Mouse (Mus musculus) gastrocnemius, adult 8-10 months (tissue): ENCODE measurements around the gene Ano3. TPM values are rescaled to one million over a fixed set of nuclear protein-coding genes. Genes with fewer than 3 reads are reported as not detected.
"Not testable (repeated sequence)": the region's sequence is repeated elsewhere in the genome, so short reads cannot be mapped to it uniquely, and the experiment has no call there.

Experiments
- DNase-seq, 2 experiments: peaks; one replicate each; pipeline ENCODE4 v3.0.0; 2022; ENCODE audit warnings: low spot score in 2 of 2
- total RNA-seq, 4 experiments: library from RNA; stranded (reverse); gene quantifications; 2 replicates each; pipeline ENCODE4 v1.2.4; 2022

Ano3 gene
- total RNA-seq: under 1 TPM in 2 of 4 experiments, not detected in 2; 0.08 to 0.10 TPM

DNA sequence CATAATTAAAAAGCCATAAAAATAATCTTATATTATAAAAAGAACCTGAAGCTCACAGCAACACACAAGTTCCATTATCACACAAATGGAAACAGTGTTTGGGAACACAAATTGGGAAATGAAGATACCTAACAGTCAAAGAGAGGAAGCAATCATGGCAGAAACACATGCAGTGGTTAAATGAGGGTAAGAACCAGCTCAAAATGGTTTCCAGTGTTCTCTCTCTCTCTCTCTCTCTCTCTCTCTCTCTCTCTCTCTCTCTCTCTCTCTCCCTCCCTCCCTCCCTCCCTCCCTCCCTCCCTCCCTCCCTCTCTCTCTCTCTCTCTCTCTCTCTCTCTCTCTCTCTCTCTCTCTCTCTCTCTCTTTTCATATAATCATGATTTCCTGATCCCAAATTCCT lies at the start of gene Ano3:
Gene Ano3 (minus strand): TSS at position 101 of the 400 bp plus-strand sequence.
- DNase-seq: not testable (repeated sequence)

DNA sequence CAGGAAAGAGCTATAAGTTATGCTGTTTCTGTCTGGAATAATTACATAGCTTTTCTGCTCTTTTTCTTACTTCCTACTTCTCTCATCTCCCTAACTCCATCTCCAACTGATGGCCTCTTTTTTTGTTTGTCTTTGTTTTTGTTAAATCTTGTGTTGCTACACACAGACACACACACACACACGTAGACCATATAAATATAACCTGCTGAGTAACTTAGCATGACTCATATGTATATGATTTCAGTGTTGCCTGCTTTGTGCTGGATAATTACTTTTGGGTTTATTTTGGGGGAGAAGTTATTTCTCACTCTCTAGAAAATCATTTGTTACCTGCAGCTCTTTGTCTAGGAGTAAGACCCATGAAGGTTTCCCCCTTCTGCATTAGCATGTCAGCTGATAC lies 39.3 kb upstream of the Ano3 start:
- no peak for DNase-seq

DNA sequence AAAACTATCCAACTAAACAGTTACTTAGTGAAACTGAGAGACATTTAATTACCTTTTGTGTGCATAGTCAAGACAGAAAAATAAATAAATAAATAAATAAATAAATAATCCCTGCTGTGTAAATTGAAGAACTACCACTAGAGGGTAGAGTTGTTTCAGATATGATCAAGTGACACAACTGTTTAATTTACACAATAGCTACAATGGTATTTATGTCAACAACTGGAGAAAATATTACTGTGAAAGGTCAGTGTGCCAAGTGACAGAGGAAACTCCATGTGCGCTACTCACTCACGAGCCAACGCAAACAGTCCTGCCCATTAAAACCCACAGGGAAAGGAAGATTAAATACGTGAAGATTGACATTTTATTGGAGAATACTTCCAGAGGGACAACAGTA lies 38.8 kb upstream of the Ano3 start:
- no peak for DNase-seq

DNA sequence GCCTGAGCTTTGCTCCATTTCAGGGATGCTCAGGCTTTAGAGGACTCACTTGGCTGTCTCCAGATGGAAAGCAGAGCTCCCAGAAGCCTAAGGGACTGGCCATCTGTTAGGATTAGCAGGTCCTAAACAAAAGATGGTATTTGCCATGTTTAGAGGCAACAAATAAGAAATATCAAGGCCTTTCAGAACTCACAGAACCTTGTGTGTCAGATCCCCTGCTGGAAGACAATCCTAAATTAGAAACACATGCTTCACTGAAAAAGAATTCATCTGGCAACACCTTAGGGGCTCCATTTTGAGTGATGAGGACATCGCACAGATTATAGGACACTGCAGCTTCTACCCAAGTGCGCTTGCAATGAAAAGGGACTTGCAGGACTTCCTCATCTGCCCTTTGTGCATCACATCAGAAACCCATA lies 35.1 kb upstream of the Ano3 start:
- no peak for DNase-seq

DNA sequence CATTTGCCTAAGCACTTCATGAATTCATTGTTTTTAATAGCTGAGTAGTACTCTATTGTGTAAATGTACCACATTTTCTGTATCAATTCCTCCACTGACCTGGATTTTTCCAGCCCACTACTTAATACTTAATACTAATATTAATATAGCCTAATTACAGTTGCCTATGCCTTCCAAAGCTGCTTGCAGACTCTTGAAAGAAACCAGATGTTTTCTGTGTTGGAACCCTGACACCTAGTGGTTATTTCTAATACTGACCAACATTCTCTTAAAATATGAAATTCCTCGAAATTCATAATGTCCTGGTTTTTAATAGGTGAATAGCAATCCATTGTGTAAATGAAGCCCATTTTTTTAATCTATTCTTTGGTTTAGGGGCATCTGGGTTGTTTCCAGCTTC lies 31.0 kb upstream of the Ano3 start:
- DNase-seq: no peak

DNA sequence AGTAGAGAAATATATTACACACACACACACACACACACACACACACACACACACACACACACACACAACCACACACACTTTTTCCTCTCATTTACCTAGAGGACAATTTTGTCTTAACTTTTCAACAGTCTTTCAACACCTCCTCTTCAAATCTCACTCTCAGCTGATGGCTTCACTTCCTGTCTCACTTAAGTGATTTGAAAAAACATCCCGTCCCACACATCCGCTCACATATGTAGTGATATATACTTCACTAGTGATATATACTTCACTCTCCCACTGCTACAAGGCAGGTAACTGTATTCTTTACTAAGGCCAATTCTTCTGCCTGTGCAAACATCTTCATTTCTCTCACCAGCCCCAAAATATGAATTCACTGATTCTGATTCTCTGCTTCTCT lies 28.9 kb upstream of the Ano3 start:
- no peak for DNase-seq

DNA sequence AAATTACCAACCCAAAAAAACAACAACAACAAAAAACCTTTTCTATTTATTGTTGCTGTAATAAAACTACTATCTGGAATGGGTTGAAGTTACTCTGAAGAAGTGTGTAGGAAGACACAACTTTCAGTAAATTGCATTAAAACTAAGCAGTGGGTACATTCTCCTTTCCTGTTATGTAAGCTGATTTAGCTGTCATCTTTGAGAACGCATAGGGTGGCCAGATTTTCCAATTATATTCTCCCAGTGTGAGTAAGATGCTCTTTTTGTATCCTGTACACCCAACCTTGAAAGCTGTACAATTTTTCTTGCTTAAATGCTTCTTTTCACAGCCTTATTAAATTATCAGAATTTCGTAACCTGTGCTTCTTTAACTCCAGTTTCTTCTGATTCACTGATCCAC lies 26.1 kb upstream of the Ano3 start:
- DNase-seq: no peak

DNA sequence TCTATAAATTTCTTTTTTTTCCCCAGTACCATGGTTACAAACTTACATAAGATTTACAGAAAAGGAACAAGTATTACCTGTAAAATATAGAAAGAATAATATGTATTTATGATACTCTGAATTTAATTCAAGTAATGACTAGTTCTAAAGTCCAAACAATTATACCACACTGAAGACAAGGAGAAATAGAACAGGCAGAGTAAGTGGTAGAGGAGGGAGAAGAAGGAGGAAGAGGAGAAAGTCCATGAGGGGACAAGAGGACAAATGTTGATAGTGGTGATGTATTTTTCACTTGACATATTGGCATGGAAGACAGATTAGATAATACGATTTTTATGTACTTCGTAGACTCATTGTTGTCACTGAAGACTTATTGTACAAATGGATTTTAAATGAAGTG lies 19.4 kb upstream of the Ano3 start:
- DNase-seq: no peak

DNA sequence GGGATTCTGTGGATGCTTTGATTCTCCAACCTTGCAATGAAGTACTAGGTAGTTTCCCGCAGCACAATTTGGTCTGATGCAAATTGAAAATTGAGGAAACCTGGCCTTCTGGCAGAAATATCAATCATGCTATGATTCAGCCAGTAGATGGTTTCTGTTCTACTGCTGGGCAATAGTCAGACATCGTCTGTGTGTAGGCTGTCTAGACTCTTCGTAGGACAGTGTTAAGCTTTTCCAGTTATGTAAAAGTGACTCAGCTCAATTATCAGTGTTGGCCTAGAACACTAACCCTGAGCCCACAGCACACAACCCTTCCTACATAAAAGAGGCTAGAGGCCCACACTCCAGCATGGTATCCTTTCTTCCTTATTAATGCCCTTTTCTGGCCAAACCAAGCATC lies 14.7 kb upstream of the Ano3 start:
- no peak for DNase-seq

DNA sequence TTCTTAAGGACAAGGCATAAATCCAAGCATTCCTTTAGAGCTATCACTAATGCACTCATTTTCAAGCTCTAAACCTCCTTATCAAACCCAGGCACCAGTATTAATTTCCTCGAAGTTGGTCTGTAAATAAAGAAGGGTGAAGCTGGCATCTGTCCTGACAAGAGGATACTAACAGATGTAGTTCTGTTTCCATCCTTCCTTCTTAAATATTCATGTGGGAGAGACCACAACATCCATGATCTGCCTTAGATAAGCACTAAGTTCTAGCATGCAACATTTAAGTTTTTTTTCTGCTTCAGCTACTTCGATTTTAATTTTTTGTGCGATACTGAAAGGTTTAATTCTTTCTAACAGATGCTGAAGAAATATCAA lies 305 bp downstream of the Ano3 start:
- no peak for DNase-seq

DNA sequence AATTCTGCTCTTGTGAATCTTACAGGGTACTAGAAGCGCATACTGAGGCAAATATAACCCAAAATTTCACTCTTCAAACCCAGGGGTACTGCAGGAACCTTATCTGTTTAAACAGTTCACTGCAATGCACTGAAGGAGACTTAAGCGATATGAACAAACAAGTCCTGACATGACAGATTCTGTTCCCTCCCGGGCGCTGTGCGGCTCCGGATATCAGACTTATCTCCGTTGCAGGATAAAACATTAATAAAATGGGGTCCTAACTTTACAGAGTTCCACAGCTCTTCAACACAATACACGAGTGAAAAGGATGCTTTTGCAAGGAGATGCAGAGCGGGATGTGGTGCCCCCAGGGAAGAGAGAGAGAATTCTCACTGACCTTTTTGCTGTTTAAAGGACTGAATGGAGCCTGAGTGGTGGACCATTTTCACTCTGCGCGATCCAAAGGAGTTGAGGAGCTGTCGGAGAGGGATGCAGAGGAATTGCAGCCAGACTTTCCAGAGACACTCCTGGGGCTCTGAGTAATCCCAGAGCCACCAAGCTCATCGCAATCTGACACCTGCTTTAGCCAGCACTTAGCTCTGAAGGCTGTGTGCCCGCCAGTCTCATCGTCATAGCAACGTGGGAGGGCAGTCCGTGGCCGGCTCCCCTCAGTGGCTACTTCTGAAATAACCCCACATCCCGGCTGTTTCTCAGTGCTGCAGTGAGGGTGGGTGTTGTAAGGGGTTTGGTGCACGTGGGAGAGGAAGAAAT lies 868 bp downstream of the Ano3 start:
- peak in 1 of 2 experiments; percentile 9 for DNase-seq

DNA sequence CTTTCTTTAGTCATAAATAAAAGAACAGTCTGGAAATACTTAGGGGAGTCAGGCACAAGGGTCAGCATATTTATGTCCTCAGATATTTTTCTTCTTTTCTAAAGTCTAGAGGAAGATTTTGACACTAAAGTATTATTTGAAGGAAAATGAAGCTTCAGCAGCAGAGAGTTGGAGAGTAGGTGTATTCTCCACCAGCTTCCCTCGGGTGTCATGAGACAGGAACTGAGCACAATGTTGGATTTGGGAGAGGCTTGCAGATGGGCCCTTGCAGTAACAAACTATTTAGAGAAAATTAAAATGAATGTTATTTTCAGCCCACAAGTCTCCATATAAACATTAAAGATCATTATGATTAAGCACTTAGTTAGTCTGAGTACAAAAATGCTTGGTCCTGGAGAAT lies 5.6 kb downstream of the Ano3 start:
- no peak for DNase-seq

DNA sequence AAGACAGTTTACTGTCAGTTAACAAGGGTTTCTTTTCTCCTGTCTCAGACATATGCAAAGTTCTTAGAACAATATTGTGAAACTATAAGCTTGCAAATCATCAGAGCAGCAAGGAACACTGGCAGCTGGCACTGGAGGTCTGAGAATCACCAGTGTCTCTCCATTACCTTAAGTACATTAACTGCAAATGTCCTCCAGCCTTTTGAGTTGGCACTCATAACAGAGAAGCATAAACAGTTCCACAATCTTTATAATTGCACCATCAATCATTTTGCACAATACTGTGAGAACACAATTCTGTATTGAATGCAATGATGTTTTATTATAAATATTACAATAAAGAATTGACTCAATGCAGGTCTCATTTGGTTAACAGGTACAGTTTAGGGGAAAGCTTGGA lies 15.0 kb downstream of the Ano3 start:
- DNase-seq: no peak

DNA sequence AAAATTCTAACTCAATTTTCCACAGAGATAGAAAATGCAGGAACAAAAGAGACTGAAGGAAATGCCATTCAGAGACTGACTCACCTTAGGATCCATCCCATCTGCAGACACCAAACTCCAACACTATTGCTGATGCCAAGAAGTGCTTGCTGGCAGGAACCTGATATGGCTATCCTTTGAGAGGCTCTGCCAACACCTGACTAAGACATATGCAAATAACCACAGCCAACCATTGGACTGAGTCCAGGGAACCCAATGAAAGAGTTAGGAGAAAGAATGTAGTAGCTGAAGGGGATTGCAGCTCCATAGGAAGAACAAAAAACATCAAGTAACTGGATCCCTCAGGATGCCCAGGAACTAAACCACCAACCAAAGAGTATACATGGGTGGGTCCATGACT lies 21.6 kb downstream of the Ano3 start:
- no peak for DNase-seq

DNA sequence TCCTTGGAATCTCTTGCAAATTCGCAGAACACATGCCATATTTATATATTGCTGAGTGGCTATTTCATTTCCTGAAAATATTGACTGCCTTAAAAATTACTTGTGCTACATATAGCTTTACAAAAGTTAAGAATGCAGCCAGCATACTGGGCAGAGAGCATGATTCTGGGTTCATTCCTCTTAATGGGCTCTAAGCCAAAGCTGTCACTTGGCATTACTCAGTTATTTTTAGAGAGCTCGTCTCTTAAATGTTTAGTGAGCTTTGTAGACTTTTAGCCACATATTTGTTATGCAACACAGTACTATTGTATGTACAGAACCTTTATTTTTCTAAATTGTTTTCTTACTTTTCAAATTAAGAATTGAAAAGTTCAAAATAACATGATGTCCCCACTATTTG lies 41.2 kb downstream of the Ano3 start:
- DNase-seq: no peak

DNA sequence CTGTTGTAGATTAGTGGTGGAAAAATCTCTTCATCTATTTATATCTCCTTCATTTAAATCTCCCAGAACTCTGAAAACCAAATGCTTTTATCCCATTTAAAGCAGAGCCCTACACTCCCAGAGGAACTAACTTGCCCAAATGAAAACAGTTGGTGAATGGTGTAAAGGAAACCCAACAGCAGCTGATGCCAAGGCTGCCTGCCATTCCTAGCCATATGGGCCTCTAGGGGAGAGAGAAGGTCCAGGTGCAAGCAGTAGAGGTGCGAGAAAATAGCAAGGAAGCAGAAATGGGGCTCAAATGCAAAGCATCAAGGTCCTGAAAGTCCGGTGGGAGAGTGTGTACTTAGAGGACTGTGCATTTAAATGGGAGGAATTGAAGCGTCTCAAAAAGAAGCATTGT lies 44.2 kb downstream of the Ano3 start:
- no peak for DNase-seq

DNA sequence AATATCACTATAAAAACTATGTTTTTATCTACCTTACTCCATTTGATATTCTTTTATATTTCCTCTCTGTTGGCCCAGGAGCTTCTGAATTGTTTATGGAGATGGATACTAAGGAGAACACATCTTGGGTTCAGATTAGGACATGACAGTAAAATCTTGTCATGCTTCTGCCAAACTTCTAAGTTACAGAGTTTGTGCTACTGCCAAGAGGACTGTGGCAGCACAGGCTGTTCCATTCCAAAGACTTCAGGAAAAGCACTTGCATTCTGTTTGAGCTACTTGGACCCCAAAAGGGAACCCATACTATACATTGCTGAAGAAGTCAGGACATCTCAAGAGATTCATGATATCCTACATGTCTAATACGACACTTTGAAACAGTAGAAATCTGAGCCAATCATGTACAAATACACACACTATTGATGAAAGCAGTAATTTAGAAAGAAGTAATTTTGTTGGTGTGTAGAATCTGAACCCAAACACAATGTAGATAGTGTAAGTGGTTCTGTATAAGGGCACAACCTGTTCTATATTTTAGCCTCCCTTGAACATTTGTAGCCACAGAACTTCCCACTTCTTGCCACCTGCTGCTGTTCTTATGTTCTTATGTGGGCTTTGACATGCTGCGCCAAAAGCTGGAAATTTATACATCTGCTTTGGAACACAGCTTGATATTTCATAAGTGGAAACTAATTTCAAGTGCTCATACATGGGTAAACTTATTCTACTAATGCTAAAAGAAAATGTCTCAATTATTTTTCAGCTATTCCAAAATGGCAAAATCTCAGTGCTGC lies 54.0 kb downstream of the Ano3 start:
- DNase-seq: no peak

DNA sequence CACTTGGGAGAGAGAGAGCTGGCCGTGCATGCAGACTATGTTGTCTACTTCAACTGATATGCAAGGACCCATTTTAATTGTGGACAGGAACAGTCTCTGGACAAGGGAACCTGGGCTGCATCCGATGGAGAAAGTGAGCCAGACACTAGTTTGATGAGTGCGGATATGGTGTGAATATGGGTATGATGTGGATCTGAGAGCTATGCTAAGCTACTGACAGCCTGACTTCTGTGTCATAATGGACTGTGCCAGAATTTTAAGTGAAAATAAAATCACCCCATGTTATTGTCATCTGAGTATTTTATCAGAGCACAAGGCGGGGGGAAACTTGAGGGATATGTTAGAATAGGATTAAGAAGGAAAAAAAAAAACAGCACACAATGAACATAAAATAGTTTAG lies 79.1 kb downstream of the Ano3 start:
- DNase-seq: no peak

DNA sequence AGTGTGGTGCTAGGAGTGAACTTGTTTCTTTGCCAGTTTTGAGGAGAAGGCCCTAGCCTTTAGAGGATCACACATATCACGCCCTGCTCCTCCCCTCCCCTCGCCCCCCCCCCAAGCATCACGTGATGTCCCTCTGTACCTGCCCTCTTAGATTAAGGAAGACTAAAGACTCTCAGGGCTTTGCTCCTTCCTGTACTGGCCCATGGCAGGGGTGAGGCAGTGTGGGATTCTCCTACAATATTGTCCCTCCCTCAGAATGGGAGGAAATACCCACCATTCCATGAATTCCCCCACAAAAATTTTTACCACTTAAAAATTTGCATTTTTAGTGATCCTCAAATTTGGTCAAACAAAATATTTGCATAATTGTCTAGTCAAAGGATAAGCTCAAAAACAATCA lies 85.1 kb downstream of the Ano3 start:
- no peak for DNase-seq

DNA sequence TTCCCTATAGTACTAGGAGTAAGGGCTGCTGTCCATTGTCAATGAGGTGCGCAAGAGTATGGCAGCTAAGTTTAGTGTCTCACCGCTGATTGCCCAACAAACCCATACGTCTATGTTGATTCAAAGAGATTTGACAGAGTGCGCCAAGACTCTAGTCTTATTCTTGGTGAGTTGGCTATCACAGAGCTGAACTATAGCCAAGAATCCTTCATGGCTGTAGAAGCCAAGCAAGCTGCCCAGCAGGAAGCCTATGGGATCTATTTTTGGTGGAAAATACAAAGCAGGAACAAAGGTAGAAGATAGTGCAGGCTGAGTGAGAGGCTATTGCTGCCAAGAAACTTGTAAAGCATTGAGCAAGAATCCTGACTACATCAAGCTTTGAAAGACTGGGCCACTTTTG lies 87.3 kb downstream of the Ano3 start:
- no peak for DNase-seq

DNA sequence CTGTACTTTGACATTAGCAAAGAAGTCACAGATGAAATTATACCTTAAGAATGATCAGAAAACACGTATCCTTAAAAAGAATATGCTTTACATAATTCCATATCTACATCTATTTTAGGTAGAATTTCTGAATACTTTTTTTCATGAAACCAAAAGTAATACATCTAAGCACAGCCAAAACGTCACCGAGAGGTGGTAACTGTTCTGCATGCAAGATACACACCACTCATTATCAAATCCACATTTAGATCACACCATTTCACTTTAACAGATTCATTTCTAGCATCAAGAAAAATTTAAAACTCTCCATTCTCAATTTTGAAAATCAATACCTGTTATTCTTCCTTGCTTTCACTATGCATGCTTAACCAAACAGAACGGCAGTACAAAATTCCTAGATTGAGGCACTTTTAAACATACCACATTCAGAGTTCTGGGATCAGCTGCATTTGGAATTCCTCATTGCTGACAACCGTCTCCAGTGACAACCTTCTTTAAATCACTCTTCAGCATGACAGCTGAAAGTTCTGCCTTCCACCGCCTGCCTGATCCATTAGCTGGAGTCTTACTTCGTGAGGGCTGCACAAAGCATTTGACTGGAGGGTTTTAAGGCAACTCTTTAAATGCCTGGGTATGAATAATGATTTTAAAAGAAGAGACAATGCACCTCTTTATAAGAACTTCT lies 111.0 kb downstream of the Ano3 start:
- no peak for DNase-seq

DNA sequence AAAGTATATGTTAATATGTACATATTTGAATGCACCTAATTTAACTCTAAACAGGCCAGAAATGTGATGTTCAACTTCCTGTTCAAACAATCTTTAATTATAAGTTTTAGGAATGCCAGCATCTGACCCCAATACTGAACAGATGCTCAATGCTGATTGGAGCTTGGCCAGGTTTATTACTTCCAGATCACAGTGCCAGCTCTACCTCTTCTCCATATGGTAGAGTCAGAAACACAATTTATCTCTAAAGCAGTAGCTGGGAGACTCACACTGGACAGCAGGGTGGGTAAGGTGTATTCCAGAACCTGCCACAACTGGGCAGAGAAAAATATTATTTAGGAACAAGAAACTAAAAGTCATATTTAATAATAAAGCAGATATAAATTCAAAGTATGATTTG lies 134.5 kb downstream of the Ano3 start:
- DNase-seq: no peak

DNA sequence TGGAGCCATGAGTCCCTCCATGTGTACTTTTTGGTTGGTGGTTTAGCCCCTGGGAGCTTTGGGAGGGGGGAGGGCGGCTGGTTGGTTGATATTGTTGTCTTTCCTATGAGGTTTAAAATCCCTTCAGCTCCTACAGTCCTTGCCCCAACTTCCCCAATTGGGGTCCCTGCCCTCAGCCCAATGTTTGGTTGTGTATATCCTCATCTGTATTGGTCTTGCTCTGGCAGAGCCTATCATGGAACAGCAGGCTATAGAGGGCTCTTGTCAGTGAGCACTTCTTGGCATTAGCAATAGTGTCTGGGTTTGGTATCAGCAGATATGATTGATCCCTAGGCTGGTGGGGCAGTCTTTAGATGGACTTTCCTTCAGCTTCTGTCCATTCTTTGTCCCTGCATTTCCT lies 135.8 kb downstream of the Ano3 start:
- no peak for DNase-seq
